In genomic region chr12:52359484-52359883, GRCm38 (mm10) we compare ENCODE assay signal across 17 mouse cellular contexts.
"Had no signal": no experiment of that assay in that cellular context is flagged by ENCODE, and none has a peak within 500 bp of the region (broad histone marks: within the 10 kb centered on the region; RNA-seq: fewer than 3 reads in every experiment).

No protein-coding gene starts in this region.

- H3K36me3 ChIP-seq: lung, embryonic 15.5 days; midbrain, embryonic 10.5 days; midbrain, embryonic 12.5 days; neural tube, embryonic 13.5 days; neural tube, embryonic 15.5 days; stomach, embryonic 15.5 days had no signal

- H3K9ac ChIP-seq: liver, embryonic 14.5 days; lung, embryonic 15.5 days; midbrain, embryonic 12.5 days; neural tube, embryonic 13.5 days; neural tube, embryonic 15.5 days; stomach, embryonic 15.5 days had no signal

- H3K27ac ChIP-seq: liver, embryonic 14.5 days; lung, embryonic 15.5 days; midbrain, embryonic 12.5 days; neural tube, embryonic 13.5 days; neural tube, embryonic 15.5 days; stomach, embryonic 15.5 days had no signal

- H3K27me3 ChIP-seq: lung, embryonic 15.5 days; midbrain, embryonic 12.5 days; neural tube, embryonic 13.5 days; neural tube, embryonic 15.5 days; stomach, embryonic 15.5 days had no signal

- H3K9me3 ChIP-seq: lung, embryonic 15.5 days; midbrain, embryonic 10.5 days; midbrain, embryonic 12.5 days; neural tube, embryonic 13.5 days; neural tube, embryonic 15.5 days; stomach, embryonic 15.5 days had no signal

- H3K4me2 ChIP-seq: lung, embryonic 15.5 days; midbrain, embryonic 12.5 days; neural tube, embryonic 13.5 days; neural tube, embryonic 15.5 days; stomach, embryonic 15.5 days had no signal

- H3K4me3 ChIP-seq: lung, embryonic 15.5 days; midbrain, embryonic 10.5 days; midbrain, embryonic 12.5 days; myocyte; neural tube, embryonic 13.5 days; neural tube, embryonic 15.5 days; stomach, embryonic 15.5 days had no signal

- ATAC-seq: midbrain, embryonic 16.5 days had no signal

- H3K4me1 ChIP-seq: neural tube, embryonic 13.5 days; neural tube, embryonic 15.5 days had no signal

- DNase-seq: lung, adult 18-20 months; lung, postnatal 10 days; lung, postnatal 4 days; midbrain, embryonic 14.5 days; right cerebral cortex, postnatal 14 days; thymus, adult 2 months; thymus, postnatal 25 days; thymus, postnatal 4 days had no signal
